Mouse (Mus musculus): Measurements from ENCODE around the gene Snw1. TPM values are rescaled to one million over a fixed set of nuclear protein-coding genes. Genes with fewer than 3 reads are reported as not detected.

The Snw1 gene
- polyA plus RNA-seq (2017; shearing (Covaris generic)), result 158 TPM

DNA sequence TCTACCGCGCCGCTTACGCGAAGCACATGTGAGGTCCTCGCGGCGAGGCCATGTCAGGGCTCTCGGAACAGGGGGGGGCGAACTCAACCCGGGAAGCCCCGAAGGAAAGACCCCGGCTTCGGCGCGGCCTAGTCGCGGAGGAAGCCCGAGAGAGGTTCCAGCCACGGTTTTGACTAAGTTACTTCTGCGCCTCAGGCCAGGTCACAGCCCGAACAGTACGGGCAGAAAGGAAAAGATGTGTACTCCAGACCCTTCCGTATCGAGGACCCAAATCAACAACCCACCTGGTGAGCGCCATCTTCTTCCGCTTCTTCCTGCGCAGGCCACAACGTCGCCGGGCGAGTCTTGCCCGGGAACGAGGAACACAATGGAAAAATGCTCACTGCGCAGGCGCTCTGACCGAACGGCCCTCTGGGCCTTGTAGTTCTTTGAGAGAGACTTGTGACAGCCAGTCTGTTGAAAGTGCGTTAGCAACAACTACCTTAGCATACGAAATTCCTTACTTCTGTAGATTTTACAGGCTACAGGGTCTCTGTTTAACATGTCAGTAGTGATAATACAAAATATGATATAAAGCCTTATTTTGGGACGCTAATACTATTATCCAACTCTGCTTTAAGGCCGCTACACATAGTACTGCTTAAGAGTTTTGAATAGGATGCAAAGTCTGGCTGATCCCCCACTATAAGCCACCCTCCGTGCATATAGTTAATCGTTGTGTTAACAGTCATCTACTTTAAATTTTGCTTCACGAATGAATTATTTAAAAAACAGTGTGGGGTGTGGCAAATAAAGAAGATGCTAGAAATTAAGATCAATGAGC is at the start of gene Snw1:
Gene Snw1, minus strand, starts transcription at position 311 of the 823 bp plus-strand sequence.

DNA sequence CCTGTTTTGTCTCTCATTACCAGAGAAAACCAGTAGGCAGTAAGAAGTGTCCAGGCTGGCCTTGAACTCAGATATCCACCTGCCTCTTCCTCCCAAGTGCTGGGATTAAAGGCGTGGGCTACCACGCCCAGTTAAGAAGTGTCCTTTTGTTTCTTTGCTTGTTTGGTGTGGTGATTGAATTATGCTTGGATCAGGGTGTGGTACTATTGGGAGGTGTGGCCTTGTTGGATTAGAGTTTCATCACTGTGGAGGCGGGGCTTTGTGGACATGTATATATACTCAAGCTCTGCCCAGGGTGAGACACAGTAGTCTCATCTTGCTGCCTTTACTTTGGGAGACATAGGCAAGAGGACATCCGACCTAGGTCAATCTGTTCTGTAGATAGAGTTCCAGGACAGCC is 41.9 kb upstream of the Snw1 start, which contains the start of gene Gm8300:
Gene Gm8300, plus strand, starts transcription at position 301 of the 400 bp plus-strand sequence.

DNA sequence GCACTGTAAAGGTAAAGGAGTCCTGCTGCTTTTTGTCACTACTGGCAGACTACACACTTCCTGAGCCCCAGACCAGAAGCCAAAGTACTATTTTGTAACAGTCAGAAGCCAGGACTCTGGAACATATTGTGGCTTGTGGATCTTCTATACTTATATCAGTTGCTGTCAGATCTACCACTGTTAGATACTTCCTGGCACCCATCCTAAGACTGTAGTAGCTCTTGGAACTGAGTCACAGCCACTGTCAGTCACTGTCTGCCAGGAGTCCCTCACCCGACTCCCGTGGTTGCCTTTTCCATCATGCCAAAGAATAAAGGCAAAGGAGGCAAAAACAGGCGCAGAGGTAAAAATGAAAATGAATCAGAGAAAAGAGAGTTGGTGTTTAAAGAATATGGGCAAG is 22.3 kb upstream of the Snw1 start, which contains the start of gene Gm5788:
Gene Gm5788, plus strand, starts transcription at position 301 of the 400 bp plus-strand sequence.

DNA sequence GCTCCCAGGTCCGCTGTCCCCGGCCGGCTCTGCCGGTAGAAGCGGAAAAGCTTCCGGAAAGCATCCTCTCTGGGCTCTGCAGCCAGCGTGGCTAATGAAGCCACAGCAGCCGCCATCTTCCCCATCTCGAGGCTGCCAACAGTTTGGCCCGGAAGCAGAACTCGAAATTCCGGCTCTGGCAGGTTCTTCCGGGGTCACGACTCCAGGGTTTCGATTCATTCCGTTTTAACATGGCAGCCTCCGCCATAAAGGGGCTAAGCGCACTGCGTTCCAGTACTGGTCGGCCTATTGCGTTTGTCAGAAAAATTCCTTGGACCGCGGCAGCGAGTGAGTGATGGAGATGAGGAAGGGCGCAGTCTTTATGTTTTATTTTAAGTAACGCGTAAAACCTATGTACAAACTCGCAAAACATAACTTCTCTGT is 28.4 kb downstream of the Snw1 start, which contains the start of the genes Slirp and Alkbh1:
Gene Slirp, plus strand, starts transcription at position 197 of the 423 bp plus-strand sequence.
Gene Alkbh1, minus strand, starts transcription at position 318 of the 423 bp plus-strand sequence.

Other genes starting within 250 kb of the Snw1 start
- 0.42 TPM for gene Noxred1, start 233.5 kb downstream of the Snw1 start, polyA plus RNA-seq (2017; shearing (Covaris generic))
- gene Vipas39, start 206.0 kb downstream of the Snw1 start, polyA plus RNA-seq (2017; shearing (Covaris generic)), result 20.2 TPM
- 158 TPM for gene Ahsa1, start 205.8 kb downstream of the Snw1 start, polyA plus RNA-seq (2017; shearing (Covaris generic))
- gene Ism2, start 172.6 kb downstream of the Snw1 start, polyA plus RNA-seq (2017; shearing (Covaris generic)), result not detected
- 133 TPM for gene Sptlc2, start 83.9 kb downstream of the Snw1 start, polyA plus RNA-seq (2017; shearing (Covaris generic))
- 38.7 TPM for gene Slirp, start 28.4 kb downstream of the Snw1 start, polyA plus RNA-seq (2017; shearing (Covaris generic))
- gene Alkbh1, start 28.3 kb downstream of the Snw1 start, polyA plus RNA-seq (2017; shearing (Covaris generic)), result 59.7 TPM
- not detected for gene Gm5788, start 22.4 kb upstream of the Snw1 start, polyA plus RNA-seq (2017; shearing (Covaris generic))
- gene Gm8300, start 42.0 kb upstream of the Snw1 start, polyA plus RNA-seq (2017; shearing (Covaris generic)), result not detected
- gene Oog1, start 130.4 kb upstream of the Snw1 start, polyA plus RNA-seq (2017; shearing (Covaris generic)), result 0.19 TPM
- not detected for gene Gm4027, start 146.6 kb upstream of the Snw1 start, polyA plus RNA-seq (2017; shearing (Covaris generic))
- gene Gm16381, start 172.3 kb upstream of the Snw1 start, polyA plus RNA-seq (2017; shearing (Covaris generic)), result not detected